33 mouse cellular contexts compared by ENCODE assay signal in genomic region chr15:7239904-7240303, GRCm38 (mm10).
"Had no signal": no experiment of that assay in that cellular context is flagged by ENCODE, and none has a peak within 500 bp of the region (broad histone marks: within the 10 kb centered on the region; RNA-seq: fewer than 3 reads in every experiment).

No protein-coding gene starts in this region.

- H3K4me2 ChIP-seq: heart, embryonic 11.5 days; heart, embryonic 12.5 days; heart, embryonic 13.5 days; heart, embryonic 15.5 days; hindbrain, embryonic 12.5 days; hindbrain, embryonic 15.5 days; intestine, embryonic 15.5 days; kidney, embryonic 15.5 days had no signal

- H3K9ac ChIP-seq: heart, embryonic 12.5 days; heart, embryonic 13.5 days; heart, embryonic 15.5 days; hindbrain, embryonic 12.5 days; hindbrain, embryonic 15.5 days; intestine, embryonic 15.5 days; kidney, embryonic 15.5 days had no signal

- H3K4me1 ChIP-seq: heart, embryonic 10.5 days; heart, embryonic 12.5 days; heart, embryonic 13.5 days; heart, embryonic 15.5 days; hindbrain, embryonic 12.5 days; hindbrain, embryonic 15.5 days; intestine, embryonic 15.5 days had no signal

- H3K4me3 ChIP-seq: heart, embryonic 10.5 days; heart, embryonic 12.5 days; heart, embryonic 13.5 days; heart, embryonic 15.5 days; hindbrain, embryonic 10.5 days; hindbrain, embryonic 12.5 days; hindbrain, embryonic 15.5 days; intestine, embryonic 15.5 days; kidney, embryonic 15.5 days; layer of hippocampus, adult 2 months; left cerebral cortex, adult 2 months had no signal

- H3K36me3 ChIP-seq: heart, embryonic 10.5 days; heart, embryonic 12.5 days; heart, embryonic 13.5 days; heart, embryonic 15.5 days; hindbrain, embryonic 10.5 days; hindbrain, embryonic 12.5 days; hindbrain, embryonic 15.5 days; intestine, embryonic 15.5 days; kidney, embryonic 15.5 days had no signal

- H3K27me3 ChIP-seq: heart, embryonic 12.5 days; heart, embryonic 13.5 days; heart, embryonic 15.5 days; hindbrain, embryonic 12.5 days; hindbrain, embryonic 15.5 days; intestine, embryonic 15.5 days; kidney, embryonic 15.5 days had no signal

- H3K27ac ChIP-seq: heart, embryonic 10.5 days; heart, embryonic 13.5 days; heart, embryonic 15.5 days; hindbrain, embryonic 10.5 days; hindbrain, embryonic 12.5 days; hindbrain, embryonic 15.5 days; hindbrain, postnatal 0 days; intestine, embryonic 15.5 days; kidney, embryonic 15.5 days; kidney, postnatal 0 days; left cerebral cortex, adult 2 months had no signal

- H3K9me3 ChIP-seq: heart, embryonic 10.5 days; heart, embryonic 12.5 days; heart, embryonic 13.5 days; heart, embryonic 15.5 days; hindbrain, embryonic 10.5 days; hindbrain, embryonic 12.5 days; hindbrain, embryonic 15.5 days; intestine, embryonic 15.5 days; kidney, embryonic 15.5 days had no signal

- ATAC-seq: inflammation-experienced regulatory T-cells, adult 6 months; intestine, embryonic 15.5 days; intestine, embryonic 16.5 days; intestine, postnatal 0 days had no signal

- DNase-seq: heart, postnatal 10 days; heart, postnatal 14 days; heart, postnatal 36 days; heart, postnatal 4 days; kidney, adult 11 months; kidney, adult 18-20 months; kidney, adult 2 months; kidney, adult 8-10 months; kidney, adult 9 months; kidney, postnatal 10 days; kidney, postnatal 14 days; kidney, postnatal 25 days; kidney, postnatal 36 days; kidney, postnatal 4 days; layer of hippocampus, adult 9-11 months; layer of hippocampus, postnatal 36 days had no signal
